Mouse (Mus musculus): ENCODE measurements around the gene Olfr305. TPM values are rescaled to one million over a fixed set of nuclear protein-coding genes. Genes with fewer than 3 reads are reported as not detected.

Gene Olfr305
- polyA plus RNA-seq, 1 experiment from 2014 or later = not detected

DNA sequence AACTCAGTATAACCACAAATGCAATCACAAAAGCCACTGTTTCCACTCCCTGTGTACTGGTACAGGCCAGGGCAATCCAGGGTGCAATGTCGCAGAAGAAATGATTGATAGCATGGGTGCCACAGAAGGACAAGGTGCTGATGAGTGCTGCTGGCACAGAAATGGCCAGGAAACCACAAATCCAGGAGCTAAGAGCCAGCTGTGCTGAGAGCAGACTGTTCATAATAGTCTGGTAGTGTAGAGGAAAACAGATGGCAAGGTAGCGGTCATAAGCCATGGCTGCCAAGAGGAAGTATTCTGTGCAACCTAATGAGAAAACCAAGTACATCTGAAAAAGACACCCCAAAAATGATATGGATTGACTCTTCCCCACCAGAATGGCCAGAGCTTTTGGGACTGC lies 45.4 kb downstream of the Olfr305 start:
- no peaks in the 10 kb centered on the region for H3K27me3 ChIP-seq (replicated peaks; ENCODE audit: control insufficient read depth, insufficient read depth, low read length)
- no peaks in the 10 kb centered on the region for H3K9me3 ChIP-seq (ENCODE audit: control insufficient read depth, low read length)
- 81% methylated on average over 2 of the region's 2 CpGs for WGBS
- no peak overlapping the region for H3K4me3 ChIP-seq (ENCODE audit: low read length)
- H3K9ac ChIP-seq (ENCODE audit: low read depth, low read length) = no peak overlapping the region
- H3K4me2 ChIP-seq (ENCODE audit: low read depth, low read length) = no peak overlapping the region
- no peak overlapping the region for H3K27ac ChIP-seq (ENCODE audit: low read length)
- H3K36me3 ChIP-seq (ENCODE audit: control insufficient read depth, insufficient read depth, low read length) = no peaks in the 10 kb centered on the region
- no peaks in the 10 kb centered on the region for H3K4me1 ChIP-seq (ENCODE audit: control insufficient read depth, insufficient read depth, low read length)
- ATAC-seq = no peak

DNA sequence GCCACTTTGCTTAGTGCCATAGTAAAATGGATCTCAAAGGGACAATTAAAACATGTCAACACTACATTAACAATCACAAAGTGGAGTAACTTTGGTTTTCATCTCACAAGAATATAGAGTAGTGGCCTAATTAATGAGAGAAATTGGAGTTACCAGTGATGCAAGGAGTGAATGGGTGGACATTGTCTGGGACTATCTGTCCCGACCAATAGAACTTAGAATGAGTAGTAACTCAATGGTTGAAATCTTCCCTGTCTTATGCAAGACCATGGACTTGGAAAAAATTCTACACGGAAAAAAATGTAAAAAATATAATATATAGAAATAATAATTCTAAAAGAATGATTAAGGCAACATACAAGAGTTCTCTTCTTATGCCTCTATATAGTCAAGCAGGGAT lies 53.1 kb downstream of the Olfr305 start, which contains the start of gene Olfr309:
Olfr309 (minus strand) TSS at position 101 of the 400 bp plus-strand sequence.
- H3K4me1 ChIP-seq (ENCODE audit: control insufficient read depth, insufficient read depth, low read length) = no peaks in the 10 kb centered on the region
- H3K27me3 ChIP-seq (replicated peaks; ENCODE audit: control insufficient read depth, insufficient read depth, low read length) = no peaks in the 10 kb centered on the region
- H3K27ac ChIP-seq (ENCODE audit: low read length) = no peak within 1 kb of the TSS
- H3K4me3 ChIP-seq (ENCODE audit: low read length) = no peak within 1 kb of the TSS
- no peaks in the 10 kb centered on the region for H3K9me3 ChIP-seq (ENCODE audit: control insufficient read depth, low read length)
- ATAC-seq = no peak
- WGBS = 76% methylated on average over 2 of the region's 2 CpGs
- no peak within 1 kb of the TSS for H3K4me2 ChIP-seq (ENCODE audit: low read depth, low read length)
- H3K36me3 ChIP-seq (ENCODE audit: control insufficient read depth, insufficient read depth, low read length) = no peaks in the 10 kb centered on the region
- H3K9ac ChIP-seq (ENCODE audit: low read depth, low read length) = no peak within 1 kb of the TSS

Other genes starting within 250 kb of the Olfr305 start
- not detected in 2 replicates for gene Vmn2r75, start 195.2 kb downstream of the Olfr305 start, polyA plus RNA-seq (2015; fragmentation: Nextera tagmentation; extraction: Ambion mirVana)
- not detected in 2 replicates for gene Vmn2r76, start 120.6 kb downstream of the Olfr305 start, polyA plus RNA-seq (2015; fragmentation: Nextera tagmentation; extraction: Ambion mirVana)
- not detected in 2 replicates for gene Olfr310, start 89.8 kb downstream of the Olfr305 start, polyA plus RNA-seq (2015; fragmentation: Nextera tagmentation; extraction: Ambion mirVana)
- gene Olfr309, start 53.2 kb downstream of the Olfr305 start, polyA plus RNA-seq (2015; fragmentation: Nextera tagmentation; extraction: Ambion mirVana) = not detected in 2 replicates
- not detected in 2 replicates for gene Olfr308, start 41.3 kb downstream of the Olfr305 start, polyA plus RNA-seq (2015; fragmentation: Nextera tagmentation; extraction: Ambion mirVana)
- not detected in 2 replicates for gene Olfr307, start 29.3 kb downstream of the Olfr305 start, polyA plus RNA-seq (2015; fragmentation: Nextera tagmentation; extraction: Ambion mirVana)
- not detected in 2 replicates for gene Olfr304, start 19.7 kb upstream of the Olfr305 start, polyA plus RNA-seq (2015; fragmentation: Nextera tagmentation; extraction: Ambion mirVana)
- gene Olfr303, start 30.9 kb upstream of the Olfr305 start, polyA plus RNA-seq (2015; fragmentation: Nextera tagmentation; extraction: Ambion mirVana) = not detected in 2 replicates
- not detected in 2 replicates for gene Olfr301, start 36.9 kb upstream of the Olfr305 start, polyA plus RNA-seq (2015; fragmentation: Nextera tagmentation; extraction: Ambion mirVana)
- gene Olfr299, start 93.0 kb upstream of the Olfr305 start, polyA plus RNA-seq (2015; fragmentation: Nextera tagmentation; extraction: Ambion mirVana) = not detected in 2 replicates
- not detected in 2 replicates for gene Olfr298, start 125.6 kb upstream of the Olfr305 start, polyA plus RNA-seq (2015; fragmentation: Nextera tagmentation; extraction: Ambion mirVana)
- not detected in 2 replicates for gene Olfr297, start 153.0 kb upstream of the Olfr305 start, polyA plus RNA-seq (2015; fragmentation: Nextera tagmentation; extraction: Ambion mirVana)
- gene Olfr295, start 216.9 kb upstream of the Olfr305 start, polyA plus RNA-seq (2015; fragmentation: Nextera tagmentation; extraction: Ambion mirVana) = not detected in 2 replicates
- gene Olfr294, start 249.7 kb upstream of the Olfr305 start, polyA plus RNA-seq (2015; fragmentation: Nextera tagmentation; extraction: Ambion mirVana) = not detected in 2 replicates